Mouse (Mus musculus): ENCODE data around the gene Rab43.

Rab43 gene

DNA sequence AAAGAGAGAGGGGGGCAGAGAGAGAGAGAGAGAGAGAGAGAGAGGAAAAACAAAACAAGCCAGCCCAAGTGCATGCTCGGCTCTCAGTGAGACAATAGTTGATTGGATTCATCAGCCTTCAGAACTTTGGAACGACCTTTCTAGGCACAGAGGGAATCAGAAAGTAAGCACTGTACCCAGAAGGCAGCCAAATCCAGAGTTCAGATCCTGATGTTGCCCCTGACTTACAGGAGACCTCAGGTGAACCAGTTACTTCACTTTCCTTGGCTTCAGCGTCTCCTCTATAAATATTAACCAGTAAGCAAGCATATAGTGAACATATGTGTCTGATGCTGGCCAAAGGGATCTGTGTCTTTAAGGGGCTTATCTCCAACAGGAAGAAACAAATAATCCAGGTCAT, 3.4 kb downstream of the Rab43 start:
- DNase-seq, result no peak

DNA sequence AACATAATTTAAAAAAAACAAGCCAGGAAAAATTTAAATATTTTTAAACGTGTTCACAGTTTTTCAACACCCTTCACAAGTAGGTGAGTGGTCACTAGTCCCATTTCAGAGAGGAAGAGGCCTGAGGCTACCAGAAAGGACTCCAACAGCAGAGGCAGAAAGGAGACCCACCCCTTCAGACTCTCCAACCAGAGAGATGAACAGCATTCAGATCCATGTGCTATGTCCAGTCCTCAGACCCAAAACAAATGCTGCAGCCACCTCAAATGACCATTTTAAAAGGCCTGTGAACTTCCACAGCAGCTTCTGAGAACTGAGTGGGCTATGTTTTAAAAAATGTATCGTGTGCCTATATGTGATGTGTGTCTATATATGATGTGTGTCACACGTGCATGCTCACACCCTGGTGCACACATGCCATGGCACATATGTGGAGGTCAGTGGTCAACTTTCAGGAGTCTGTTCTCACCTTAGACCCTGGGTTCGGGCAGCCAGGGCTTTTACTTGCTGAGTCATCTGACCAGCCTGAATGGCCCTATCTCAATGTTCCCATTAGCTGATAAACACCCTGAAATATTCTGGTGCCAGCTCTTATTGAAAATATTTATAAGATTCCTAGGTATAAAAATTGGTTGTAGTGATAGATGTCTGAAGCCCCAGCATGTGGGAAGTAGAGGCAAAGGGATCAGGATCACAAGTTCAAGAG, 4.1 kb downstream of the Rab43 start:
- no peak for DNase-seq

DNA sequence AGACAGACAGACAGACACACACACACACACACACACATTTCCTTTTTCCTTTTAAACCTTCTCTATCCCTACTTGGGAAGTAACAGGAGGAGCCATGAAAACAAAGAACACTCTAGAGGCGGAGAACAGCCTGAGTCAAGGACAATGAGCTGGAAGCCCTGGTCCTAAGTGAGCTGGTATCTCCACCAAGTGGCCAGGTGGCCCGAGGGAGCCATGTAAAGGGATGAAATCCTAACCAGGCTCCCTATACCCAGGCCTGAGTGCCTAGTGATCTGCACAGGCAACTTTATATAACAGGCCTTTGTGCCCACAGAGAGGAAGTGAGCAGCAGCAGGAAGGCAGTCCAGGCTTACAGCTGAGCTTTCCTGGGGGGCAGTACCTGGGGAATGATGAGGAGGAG, 5.1 kb downstream of the Rab43 start:
- no peak for DNase-seq

DNA sequence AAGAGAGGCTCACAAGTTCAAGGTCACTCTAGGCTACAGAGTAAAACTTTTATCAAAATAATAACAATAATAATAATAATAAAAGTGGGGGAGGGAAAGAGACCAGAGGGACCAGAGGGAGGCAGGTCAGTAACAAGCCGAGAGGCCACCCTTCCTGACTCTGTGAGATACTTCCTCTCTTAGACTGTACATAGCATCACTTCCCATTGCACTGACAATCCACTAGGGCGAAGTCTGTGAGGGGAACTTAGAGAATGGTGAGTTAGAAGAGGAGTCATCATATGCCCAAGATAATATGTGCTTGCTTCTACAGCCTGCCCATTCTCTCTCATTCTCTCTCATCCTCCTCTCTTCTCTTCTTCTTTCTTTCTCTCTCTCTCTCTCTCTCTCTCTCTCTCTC, 5.9 kb downstream of the Rab43 start:
- DNase-seq, result peak in 1 of 2 experiments; percentile 21

DNA sequence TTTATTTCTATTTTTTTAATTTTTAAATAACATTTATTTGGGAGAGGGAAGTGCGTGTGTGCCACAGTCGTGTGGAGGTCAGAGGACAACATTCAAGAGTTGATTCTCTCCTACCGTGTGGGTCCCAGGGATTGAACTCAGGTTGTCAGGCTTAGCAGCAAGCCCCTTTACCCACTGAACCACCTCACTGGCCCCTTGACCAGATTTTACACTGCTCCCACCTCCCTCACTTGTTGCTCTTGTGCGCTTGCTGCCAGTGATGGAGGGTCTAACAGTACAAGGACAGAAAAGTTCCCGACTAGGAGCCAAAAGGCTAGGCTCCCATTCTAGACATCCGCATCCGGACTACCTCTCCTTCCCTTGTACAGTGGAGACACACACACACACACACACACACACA, 6.5 kb downstream of the Rab43 start:
- no peak for DNase-seq

DNA sequence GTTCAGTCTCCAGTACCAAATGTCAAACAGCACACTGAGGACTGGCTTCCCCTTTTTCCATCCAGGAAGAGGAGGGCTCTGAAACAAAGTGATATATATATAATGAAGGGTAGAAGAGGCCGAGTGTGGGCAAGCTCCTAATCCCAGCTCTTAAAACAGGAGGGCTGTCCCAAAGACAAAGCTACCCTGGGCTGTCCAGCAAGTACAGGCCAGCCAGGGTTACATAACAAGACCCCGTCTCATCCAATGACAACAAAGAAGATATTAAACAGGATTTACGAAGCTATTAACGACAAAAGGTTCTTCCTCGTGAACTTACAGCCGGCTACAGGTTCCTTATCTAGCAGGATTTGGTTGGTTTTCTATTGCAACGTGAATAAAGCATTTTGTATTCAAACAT, 7.1 kb downstream of the Rab43 start:
- no peak for DNase-seq

DNA sequence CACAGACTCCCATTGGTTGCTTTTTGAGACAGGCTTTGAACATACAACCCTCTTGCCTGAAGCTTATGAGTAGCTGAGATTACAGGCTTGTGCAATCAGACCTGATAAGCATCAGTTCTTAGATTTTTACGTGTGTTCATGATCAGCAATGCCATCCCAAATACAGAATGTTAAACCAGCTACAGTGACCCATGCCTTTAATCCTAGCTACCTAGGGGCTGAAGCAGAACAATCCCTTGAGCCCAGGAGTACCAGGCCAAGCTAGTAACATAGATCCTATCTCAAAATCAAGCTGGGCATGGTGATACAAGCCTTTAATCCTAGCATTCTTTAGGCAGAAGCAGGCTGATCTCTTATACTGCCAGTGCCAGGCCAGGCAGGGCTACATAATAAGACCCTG, 7.9 kb downstream of the Rab43 start:
- DNase-seq, result no peak

DNA sequence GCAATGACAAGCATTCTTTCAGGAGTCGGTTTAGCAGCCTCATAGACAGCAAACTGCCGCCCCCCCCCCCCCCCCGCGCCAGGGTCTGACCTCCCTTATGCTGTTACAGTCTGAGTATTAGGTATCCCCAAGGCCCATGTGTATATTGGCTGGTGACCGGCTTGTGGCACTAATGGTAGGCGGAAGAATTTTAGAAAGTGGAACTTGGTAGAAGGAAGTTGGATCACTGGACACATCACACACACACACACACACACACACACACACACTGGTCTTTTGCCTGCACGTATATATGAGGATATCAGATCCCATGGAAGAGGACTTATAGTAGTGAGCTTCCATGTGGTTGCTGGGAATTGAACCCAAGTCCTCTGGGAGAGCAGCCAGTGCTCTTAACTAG, 9.5 kb downstream of the Rab43 start:
- no peak for DNase-seq

DNA sequence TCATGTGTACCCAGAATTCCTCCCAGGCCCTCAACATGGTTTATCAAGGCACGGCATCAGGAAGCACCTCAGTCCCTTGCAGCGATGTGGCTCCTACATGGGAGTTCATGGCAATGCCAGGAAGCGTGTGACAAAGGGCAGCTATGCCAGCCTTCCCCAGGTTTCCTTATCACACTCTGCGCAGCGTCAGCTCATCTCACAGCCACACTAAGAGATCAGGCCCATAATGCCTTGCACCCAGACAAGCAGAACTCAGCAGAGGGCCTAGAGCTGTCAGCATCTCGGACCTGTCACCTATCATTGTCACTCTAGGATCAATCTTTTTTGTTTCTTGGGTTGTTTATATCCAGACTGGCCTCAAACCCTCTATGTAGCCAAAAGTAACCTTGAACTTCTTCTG, 12.4 kb downstream of the Rab43 start:
- no peak for DNase-seq

DNA sequence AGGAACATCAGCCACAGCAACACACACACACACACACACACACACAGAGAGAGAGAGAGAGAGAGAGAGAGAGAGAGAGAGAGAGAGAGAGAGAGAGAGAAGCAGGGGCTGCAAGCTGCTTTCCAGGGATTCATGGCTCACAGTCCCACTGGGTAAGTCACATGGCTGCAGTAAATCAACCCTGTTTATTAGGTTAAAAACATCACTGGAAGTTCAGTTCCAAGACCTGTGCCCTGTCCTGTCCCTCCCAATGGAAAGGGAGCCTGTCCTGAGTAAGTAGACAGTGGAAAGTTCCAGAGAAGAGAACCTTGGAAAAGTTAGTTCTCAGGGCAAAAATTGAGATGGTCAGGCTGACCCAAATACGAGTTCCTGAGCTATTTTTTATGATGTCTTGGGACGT, 14.6 kb downstream of the Rab43 start:
- no peak for DNase-seq

DNA sequence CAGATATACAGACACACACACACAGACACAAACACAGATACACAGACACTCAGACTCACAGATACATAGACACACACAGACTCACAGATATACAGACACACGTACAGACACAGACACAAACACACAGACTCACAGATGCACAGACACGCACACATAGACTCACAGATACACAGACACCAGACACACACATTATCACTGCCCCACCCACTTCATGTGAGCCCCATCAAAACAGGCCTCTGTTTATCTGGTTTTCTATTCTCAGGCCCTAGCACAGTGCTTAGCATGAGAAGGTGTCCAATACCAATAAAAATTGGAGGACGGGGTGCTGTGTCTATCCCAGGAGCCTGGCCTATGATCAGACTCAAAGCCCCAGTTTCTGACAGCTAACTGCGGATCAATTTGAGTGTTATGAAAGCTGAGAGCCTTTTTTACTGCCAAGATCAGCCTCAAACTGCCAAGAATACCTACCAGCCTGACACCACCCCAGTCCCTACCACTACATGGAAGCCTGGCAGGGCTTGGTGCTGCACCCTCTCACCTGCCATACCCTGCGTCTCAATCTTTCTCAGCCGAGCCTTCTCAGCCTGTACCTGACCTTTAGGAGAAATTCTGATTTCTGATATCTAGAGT, 15.6 kb downstream of the Rab43 start:
- DNase-seq, result no peak

DNA sequence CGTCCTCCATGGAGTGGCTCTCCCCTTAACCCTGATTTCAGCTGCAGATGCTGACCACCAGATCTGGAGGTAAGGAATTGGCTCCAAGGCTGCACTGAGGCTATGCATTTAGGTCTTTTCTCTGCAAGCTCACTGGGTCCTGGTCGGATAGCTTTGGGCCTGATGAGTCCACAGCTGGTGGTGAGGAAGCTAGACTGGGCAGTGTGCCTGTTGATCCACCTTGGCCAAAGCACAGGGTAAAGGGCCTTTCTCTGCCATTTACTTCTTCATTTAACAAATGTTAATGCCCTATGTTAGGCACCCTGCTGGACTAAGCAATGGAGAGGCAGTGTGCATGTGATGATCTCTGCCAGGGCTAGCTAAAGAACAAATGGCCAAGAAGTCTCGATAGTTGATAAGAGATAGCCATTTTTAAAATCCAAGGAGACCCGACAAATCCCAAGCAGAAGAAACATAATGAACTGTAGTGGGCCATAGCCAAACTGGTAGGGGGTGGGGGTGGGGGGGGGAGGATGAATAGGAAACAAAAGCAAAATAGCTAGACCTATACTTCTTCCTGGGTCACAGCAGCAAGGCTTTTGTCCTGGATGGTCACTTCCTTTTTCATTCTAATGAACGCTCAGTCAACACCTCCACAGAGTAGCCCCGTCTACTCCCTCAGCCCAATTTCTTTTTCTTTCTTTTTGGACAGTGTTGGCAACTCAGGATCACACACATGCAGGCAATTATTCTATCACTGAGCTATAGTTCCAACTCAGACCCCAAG, 16.4 kb downstream of the Rab43 start:
- no peak for DNase-seq

DNA sequence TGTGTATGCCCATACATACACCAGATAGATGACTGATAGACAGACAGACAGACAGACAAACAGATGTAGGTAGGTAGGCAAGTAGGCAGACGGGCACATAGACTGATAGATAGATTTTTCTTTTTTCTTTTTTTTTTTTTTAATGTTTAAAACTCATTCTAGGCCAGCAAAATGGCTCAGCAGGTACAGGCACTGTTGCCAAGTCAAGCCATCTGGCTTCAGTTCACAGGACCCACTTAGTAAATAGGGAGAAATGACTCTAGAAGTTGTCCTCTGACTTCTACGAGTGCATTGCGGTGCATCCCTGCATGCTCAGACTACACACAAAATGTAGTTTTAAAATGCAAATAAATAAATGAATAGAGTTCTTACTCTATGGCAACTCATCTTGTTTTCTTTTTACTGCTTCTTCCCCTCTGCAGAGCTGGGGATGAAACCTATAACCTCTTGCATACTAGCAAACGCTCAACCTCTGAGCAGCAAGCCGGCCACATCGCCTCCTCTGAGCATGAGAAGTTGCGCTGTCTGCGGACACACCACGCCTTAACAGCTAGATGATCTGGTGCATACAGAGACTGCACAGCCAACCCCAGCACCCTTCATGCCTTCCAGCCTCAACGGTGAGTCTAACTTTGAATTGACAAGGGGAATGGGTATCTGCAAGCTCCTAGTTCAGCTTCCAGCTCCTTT, 18.0 kb downstream of the Rab43 start:
- no peak for DNase-seq

DNA sequence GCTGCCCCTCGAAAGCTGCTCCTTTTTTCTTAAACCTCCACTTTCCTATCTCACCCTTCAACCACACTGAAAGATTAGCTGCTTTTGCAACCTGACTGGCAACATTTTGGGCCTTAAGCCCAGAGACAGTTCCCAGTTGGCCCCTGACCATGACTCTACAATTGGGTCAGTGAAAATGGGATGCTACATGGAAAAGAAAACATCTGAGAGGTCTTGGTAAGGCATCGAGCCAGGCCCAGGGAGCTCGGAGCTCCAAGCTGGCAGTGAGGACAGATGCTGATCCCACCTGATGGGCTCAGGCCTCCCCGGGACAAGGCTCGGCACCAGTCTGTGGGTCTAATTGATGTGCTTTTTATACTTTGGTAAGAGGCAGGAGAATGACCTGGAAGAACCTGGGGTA, 20.1 kb downstream of the Rab43 start:
- no peak for DNase-seq

DNA sequence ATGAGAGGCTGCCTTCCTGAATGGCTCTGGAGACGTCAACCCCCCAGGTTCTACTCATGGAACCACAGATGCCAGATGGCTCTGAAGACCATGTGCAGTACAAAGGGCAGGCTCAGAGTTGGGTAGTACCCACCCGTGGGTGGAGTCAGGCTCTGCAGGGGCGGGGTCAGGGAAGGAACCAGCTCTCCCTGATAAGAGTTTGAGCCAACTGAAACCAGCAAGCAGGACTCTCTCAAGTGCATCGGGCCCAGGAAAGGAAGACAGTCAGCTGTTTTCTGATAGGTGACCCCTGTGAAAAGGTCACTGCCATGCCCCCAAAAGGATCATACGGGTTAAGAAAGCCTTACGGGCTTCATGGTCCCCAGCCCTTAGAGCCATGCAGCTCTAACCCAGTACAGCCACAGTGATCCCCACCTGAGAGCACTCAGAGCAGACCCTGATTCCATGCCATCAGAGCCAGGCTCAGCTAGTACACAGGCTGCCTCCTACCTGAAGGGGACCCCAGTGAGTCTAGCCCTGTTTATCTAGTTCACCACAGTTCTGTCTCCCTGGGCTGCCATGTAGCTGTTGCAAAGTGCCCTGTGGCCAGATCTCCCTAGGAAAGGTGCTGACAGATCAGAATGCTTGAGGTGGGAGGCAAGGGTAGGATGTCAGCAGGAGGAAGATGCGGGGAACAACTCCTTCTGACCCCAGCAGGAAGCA, 21.0 kb downstream of the Rab43 start:
- peak; percentile 41 to 46 for DNase-seq

DNA sequence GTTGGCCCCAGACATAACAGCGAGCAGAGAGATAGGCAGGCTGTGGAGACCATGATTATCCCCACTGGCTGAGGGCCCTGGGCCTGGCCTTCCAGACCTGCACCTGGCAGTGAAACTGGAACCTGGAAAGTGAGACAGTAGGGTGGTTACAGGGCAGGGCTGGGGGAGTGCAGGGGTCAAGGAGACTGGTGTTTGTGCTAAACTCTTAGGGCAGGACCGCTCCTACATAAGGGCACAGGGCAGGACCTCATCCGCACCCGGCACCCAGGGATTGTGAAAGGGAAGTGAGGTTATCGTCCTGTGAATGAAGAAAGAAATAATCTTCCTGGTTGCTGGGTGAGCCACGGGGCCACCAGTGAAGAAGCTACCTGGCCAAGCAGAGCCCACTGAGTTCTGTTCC, 22.2 kb downstream of the Rab43 start:
- DNase-seq, result no peak

DNA sequence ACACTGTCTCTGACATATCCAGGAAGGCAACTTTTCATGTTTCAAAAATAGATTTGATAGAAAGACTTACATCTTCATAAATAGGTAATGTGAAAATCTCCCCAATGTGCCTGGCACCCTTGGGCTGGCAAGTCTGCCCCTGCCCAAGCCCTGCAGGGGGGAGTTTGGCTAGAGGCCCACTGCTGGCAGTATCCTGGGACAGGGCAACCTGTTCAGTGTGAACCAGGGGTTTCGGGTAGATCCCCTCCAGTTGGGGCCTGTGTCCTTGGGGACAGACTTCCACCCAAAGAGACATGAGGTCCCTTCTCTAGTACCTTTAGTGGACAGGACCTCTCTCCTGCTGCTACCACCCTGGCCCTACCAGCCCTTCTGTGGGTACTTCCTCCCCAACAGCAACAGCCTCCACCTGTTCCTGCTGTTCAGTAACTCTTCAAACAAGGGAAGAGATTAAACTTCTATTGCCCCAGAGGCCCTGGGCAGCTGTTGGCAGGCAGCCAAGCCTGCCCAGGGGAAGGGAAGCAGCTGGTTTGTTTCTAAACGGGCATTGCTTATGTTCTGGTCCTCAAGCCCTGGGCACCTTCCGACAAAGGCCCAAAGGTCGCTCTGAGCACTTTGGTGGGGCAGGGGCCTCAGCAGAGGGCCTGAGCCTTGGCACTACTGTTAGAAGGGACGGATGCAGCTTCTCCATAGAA, 22.9 kb downstream of the Rab43 start:
- peak; percentile 69 to 85 for DNase-seq

DNA sequence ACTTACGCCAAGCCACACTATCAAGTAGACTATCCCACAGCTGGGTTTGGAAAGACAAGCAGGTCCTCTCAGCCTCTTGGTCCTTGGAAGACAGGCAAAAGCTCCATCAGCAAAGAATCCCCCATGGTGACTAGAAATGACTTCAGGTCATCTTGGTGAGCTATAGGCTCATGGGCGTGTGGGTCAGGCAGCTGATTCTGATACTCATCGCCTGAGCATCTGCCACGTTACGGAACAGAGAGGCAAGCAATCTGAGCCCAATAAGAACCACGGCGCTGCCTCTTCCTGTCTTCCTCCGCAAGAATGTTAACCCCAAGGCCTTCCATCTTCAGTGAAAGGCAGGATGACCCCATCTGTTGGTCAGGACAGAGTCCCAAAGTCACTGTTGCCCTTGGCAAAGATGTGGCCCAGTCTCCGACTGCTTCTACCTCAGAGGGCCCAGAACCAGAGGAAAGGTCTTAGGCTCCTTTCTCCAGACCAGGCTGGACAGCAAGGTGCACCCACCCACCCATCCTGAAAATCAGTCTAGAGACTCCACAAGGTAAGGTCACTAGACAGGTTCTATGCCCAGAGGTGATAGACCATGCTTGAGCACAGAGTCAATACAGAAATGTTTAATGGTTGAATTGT, 23.6 kb downstream of the Rab43 start:
- DNase-seq, result peak in 1 of 2 experiments; percentile 5

DNA sequence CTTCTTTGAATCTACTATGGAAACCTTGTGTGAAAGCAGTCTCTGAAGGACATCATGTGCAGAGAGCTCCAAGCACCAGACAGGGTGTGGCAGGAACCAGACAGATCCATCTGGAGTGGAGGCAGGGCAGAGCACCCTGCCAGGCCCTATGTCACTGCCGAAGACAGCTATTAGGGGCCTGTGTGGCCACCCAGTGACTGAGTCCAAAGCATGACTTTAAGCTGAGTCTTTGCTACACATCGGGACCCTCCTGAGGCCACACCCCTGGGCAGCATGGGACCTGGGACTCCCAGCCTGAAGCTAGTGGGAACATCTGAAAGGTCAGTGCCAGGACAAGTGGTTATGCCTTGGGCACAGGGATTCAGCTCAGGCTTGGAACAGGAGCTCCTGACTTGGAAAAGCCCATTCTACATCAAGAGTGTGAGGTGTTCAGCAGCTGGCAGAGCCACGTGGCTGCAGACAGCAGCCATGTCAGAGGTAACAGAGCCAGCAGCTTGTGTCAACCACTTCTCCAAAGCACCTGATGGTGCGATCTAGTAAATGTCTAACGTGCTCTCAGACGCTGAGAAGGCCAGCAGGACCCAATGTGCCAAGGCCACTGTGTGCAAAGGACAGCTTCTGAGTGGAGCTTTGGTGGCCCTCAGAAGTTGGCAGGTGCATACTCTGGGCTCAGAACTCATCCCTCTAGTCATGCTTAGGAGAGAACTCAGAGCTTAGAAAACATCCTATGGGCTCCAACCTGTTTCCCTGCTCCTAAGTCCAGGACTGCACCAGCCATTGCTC, 24.7 kb downstream of the Rab43 start:
- DNase-seq, result peak in 1 of 2 experiments; percentile 21

DNA sequence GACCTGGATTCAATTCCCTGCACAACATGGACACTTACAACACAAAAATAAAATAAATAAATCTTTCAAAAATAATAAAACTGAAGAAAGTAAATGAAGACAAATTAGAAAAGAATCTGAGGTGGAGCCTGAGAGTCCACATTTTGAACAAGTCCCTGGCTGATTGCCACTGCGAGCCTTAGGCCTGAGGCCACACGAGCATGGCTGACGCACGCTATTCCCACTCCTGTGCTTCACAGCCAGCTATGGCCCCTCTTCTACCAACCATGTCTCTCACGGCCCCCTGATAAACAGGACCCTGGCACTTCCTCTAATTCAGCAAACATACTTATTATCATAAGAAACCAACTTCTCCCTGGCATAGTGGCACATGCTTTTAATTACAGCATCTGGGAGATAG, 25.3 kb downstream of the Rab43 start:
- DNase-seq, result peak in 1 of 2 experiments; percentile 18

DNA sequence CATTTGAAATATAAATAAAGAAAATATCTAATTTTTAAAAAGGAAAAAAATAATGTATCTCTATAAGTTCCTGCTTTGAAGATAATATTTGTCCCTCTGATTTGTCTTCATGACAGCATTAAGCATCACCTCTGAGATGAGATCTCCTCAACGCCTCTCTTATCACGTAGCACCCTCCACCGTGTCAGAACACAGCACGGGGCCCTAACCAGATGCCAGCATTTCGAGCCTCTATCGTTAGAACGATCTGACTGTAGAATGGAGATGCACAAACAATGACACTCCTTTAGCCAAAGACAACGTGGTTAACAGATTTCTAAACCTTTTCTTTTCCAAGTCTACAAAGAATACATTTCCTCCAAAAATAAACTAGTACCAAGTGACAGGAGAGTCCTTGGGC, 27.9 kb downstream of the Rab43 start:
- no peak for DNase-seq

Measured in lung, postnatal 4 days (tissue).